Mouse (Mus musculus) MEL (cell line): ENCODE data around the gene Siae. TPM values are rescaled to one million over a fixed set of nuclear protein-coding genes. Genes with fewer than 3 reads are reported as not detected.

Experiments used
- DNase-seq: peaks from one replicate; pipeline ENCODE4 v3.0.0; 2011; ENCODE audit warnings: low read depth, low spot score
- H3K27ac ChIP-seq: 2 replicates; pipeline ENCODE4 v1.5.1; 2012; ENCODE audit warnings: low read depth, mild to moderate bottlenecking, control low read depth, low read length, moderate library complexity; ENCODE audit not compliant: control insufficient read depth
- H3K27me3 ChIP-seq, 2 experiments: fragments of 150-350 bp in 1 of 2; sonication (generic) in 1 of 2; 2 replicates each; pipeline ENCODE4 v1.6.1; 2012; ENCODE audit warnings: low read length in 2 of 2, mild to moderate bottlenecking in 2 of 2, improper control_type of control experiment in 1 of 2, moderate library complexity in 1 of 2; ENCODE audit not compliant: insufficient read depth in 2 of 2, control insufficient read depth in 1 of 2
- H3K36me3 ChIP-seq, 2 experiments: 2 replicates each; pipeline ENCODE4 v1.6.1; 2012 to 2014; ENCODE audit warnings: low read length in 2 of 2, improper control_type of control experiment in 1 of 2, inconsistent platforms in 1 of 2, mild to moderate bottlenecking in 1 of 2; ENCODE audit not compliant: insufficient read depth in 2 of 2, control insufficient read depth in 1 of 2
- H3K4me1 ChIP-seq, 2 experiments: fragments of 150-350 bp in 1 of 2; sonication (generic) in 1 of 2; 2 replicates each; pipeline ENCODE4 v1.6.1; 2012; ENCODE audit warnings: low read length in 2 of 2, improper control_type of control experiment in 1 of 2, mild to moderate bottlenecking in 1 of 2; ENCODE audit not compliant: insufficient read depth in 2 of 2, control insufficient read depth in 1 of 2
- H3K4me3 ChIP-seq, 2 experiments: fragments of 150-350 bp in 1 of 2; sonication (generic) in 1 of 2; 2 replicates each; pipeline ENCODE4 v1.5.1; 2012; ENCODE audit warnings: low read depth in 2 of 2, low read length in 2 of 2, mild to moderate bottlenecking in 2 of 2, moderate library complexity in 2 of 2, control low read depth in 1 of 2, improper control_type of control experiment in 1 of 2; ENCODE audit not compliant: control insufficient read depth in 1 of 2, insufficient read depth in 1 of 2
- H3K79me2 ChIP-seq: 2 replicates; pipeline ENCODE4 v1.6.1; 2012; ENCODE audit warnings: mild to moderate bottlenecking, low read length, moderate library complexity; ENCODE audit not compliant: control insufficient read depth, poor library complexity, insufficient read depth
- H3K9ac ChIP-seq: 2 replicates; pipeline ENCODE4 v1.6.1; 2012; ENCODE audit warnings: low read depth, mild to moderate bottlenecking, control low read depth, low read length, moderate library complexity; ENCODE audit not compliant: control insufficient read depth, poor library complexity, severe bottlenecking
- H3K9me3 ChIP-seq: fragments of 150-350 bp; sonication (generic); replicated peaks from 2 replicates; pipeline ENCODE4 v1.6.1; 2012; ENCODE audit warnings: mild to moderate bottlenecking, low read length, improper control_type of control experiment, moderate library complexity; ENCODE audit not compliant: insufficient read depth
- CTCF ChIP-seq, 3 experiments: IDR thresholded peaks in 2 of 3; conservative IDR thresholded peaks in 1 of 3; 2 replicates each; pipeline ENCODE4 v1.5.1; 2011 to 2012; ENCODE audit warnings: low read length in 3 of 3, low read depth in 2 of 3, mild to moderate bottlenecking in 2 of 3, improper control_type of control experiment in 1 of 3, inconsistent platforms in 1 of 3, mixed read lengths in 1 of 3, moderate library complexity in 1 of 3; ENCODE audit not compliant: control insufficient read depth in 1 of 3, insufficient read depth in 1 of 3, poor library complexity in 1 of 3, severe bottlenecking in 1 of 3
- ETS1 ChIP-seq: IDR thresholded peaks from 2 replicates; pipeline ENCODE4 v1.6.1; 2012; ENCODE audit warnings: low read depth, mild to moderate bottlenecking, inconsistent platforms, low read length, improper control_type of control experiment, moderate library complexity
- JUND ChIP-seq: IDR thresholded peaks from 2 replicates; pipeline ENCODE4 v1.6.1; 2011; ENCODE audit warnings: low read depth, mild to moderate bottlenecking, improper control_type of control experiment, low read length
- POLR2AphosphoS5 ChIP-seq: IDR thresholded peaks from 2 replicates; pipeline ENCODE4 v1.6.1; 2012; ENCODE audit warnings: low read depth, borderline replicate concordance, mild to moderate bottlenecking, inconsistent platforms, low read length, moderate library complexity, mixed read lengths
- RAD21 ChIP-seq: IDR thresholded peaks from 2 replicates; pipeline ENCODE4 v1.6.1; 2011; ENCODE audit warnings: mild to moderate bottlenecking, low read depth, low read length, improper control_type of control experiment
- RCOR1 ChIP-seq: IDR thresholded peaks from 2 replicates; pipeline ENCODE4 v1.6.1; 2012; ENCODE audit warnings: low read depth, mild to moderate bottlenecking, inconsistent platforms, low read length, improper control_type of control experiment
- SMC3 ChIP-seq: IDR thresholded peaks from 2 replicates; pipeline ENCODE4 v1.6.1; 2011; ENCODE audit warnings: low read depth, low read length, improper control_type of control experiment
- TCF12 ChIP-seq: IDR thresholded peaks from 2 replicates; pipeline ENCODE4 v1.6.1; 2014; ENCODE audit warnings: low read depth, mild to moderate bottlenecking, inconsistent platforms, low read length, improper control_type of control experiment, moderate library complexity
- UBTF ChIP-seq: IDR thresholded peaks from 2 replicates; pipeline ENCODE4 v1.6.1; 2012; ENCODE audit warnings: low read depth, mild to moderate bottlenecking, inconsistent platforms, low read length, improper control_type of control experiment, moderate library complexity, borderline replicate concordance; ENCODE audit not compliant: insufficient read depth
- ZC3H11A ChIP-seq: IDR thresholded peaks from 2 replicates; pipeline ENCODE4 v1.6.1; 2012; ENCODE audit warnings: low read depth, mild to moderate bottlenecking, inconsistent platforms, low read length, improper control_type of control experiment
- ZMIZ1 ChIP-seq: IDR thresholded peaks from 2 replicates; pipeline ENCODE4 v1.6.1; 2012; ENCODE audit warnings: low read depth, mild to moderate bottlenecking, inconsistent platforms, low read length, improper control_type of control experiment, moderate library complexity
- ZNF384 ChIP-seq: IDR thresholded peaks from 2 replicates; pipeline ENCODE4 v1.6.1; 2012; ENCODE audit warnings: low read depth, mild to moderate bottlenecking, inconsistent platforms, low read length, improper control_type of control experiment
- polyA plus RNA-seq, 2 experiments: library from polyadenylated mRNA; stranded (reverse) in 1 of 2; unstranded in 1 of 2; fragments of >175 nt in 1 of 2; fragments of >200 nt in 1 of 2; gene quantifications; 2 replicates each; pipeline versions ENCODE4 v1.2.1 to v1.2.4; 2012; ENCODE audit warnings: low replicate concordance in 2 of 2, low read depth in 1 of 2; ENCODE audit not compliant: insufficient read length in 2 of 2, insufficient read depth in 1 of 2, missing spikeins in 1 of 2
- total RNA-seq: library from RNA; depleted of rRNA; stranded (reverse); fragments of 300-350 nt; gene quantifications from 2 replicates; pipeline ENCODE4 v1.2.3, GENCODE M21; 2012; rRNA removed

The Siae gene
- total and polyA plus RNA-seq, 3 experiments, result 4.9 to 9.2 TPM; not detected in 1

DNA sequence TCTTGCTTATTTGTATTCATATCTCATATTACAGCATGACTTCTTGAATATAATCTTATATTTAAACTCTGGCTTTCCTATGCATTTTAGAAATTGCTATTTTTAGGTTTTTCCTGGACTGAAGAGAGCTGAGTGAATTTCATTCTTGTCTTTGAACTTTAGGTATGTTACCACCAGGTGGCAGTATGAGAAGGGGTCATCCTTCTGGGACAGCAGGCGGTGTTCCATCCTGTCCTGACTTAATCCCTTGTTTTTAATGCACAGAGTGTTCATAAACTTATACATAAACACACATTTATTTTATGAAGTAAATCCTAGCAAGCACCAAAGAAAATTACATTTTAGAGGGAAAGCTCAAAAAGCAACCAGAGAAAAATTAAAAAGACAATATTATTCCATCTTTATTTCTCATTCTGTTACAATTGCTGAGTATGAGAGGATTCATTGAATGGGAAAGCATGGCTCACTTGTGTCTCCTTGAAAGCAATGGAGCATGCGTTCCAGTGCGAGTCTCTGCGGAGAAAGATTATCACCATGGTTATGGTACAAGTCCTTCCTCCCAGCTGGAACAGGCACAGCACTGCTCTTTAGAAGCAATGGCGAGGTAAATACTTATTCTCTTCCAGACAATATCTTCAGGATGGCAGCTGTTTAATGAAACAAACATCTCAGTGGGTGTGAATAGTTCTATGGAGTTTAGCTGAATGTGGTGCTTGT, 134.6 kb downstream of the Siae start:
- Histone ChIP-seq H3K9ac (no peak overlapping the region), H3K4me1 (no peaks in the 10 kb centered on the region; a peak in 1 of 4 replicates), H3K4me3 (no peak overlapping the region), H3K27ac (no peak overlapping the region), H3K36me3 (no peaks in the 10 kb centered on the region), H3K27me3 (no peaks in the 10 kb centered on the region; a peak in 1 of 4 replicates), H3K79me2 (no peaks in the 10 kb centered on the region), H3K9me3 (no peaks in the 10 kb centered on the region)
- peak; percentile 43 for DNase-seq
- no peak for TF ChIP-seq JUND
- peak; percentile 84 for TF ChIP-seq SMC3
- peak; percentile 64 for TF ChIP-seq ZC3H11A
- TF ChIP-seq ZNF384, result no peak
- TF ChIP-seq RAD21, result peak; percentile 79
- TF ChIP-seq CTCF (IDR thresholded peaks at IDR 0.05 in 2 of 3, conservative IDR thresholded peaks at IDR 0.05 in 1 of 3; ENCODE audit: control insufficient read depth in 1 of 3, insufficient read depth in 1 of 3, low read depth in 2 of 3, low read length in 3 of 3, poor library complexity in 1 of 3, severe bottlenecking in 1 of 3), result peak; percentile 50 to 77 (median 56)
- no peak for TF ChIP-seq POLR2AphosphoS5
- TF ChIP-seq TCF12, result no peak
- TF ChIP-seq ETS1, result no peak
- no peak for TF ChIP-seq UBTF
- TF ChIP-seq RCOR1, result no peak
- no peak for TF ChIP-seq ZMIZ1

Other genes with a start within 250 kb of the Siae start
- 3.7 and 4.3 TPM in 2 replicates for gene Ccdc15, start 207.3 kb upstream of the Siae start, total RNA-seq
- gene Ccdc15, start 207.3 kb upstream of the Siae start, polyA plus RNA-seq, result 1 to 10 TPM in 1 of 2 experiments, not detected in 1; 4.0 TPM
- gene Hepacam, start 188.3 kb upstream of the Siae start, total RNA-seq, result 0.04 TPM in 1 of 2 replicates, not detected in the other
- under 1 TPM in 1 of 2 experiments, not detected in 1; 0.01 TPM for gene Hepacam, start 188.3 kb upstream of the Siae start, polyA plus RNA-seq
- gene Robo4, start 153.8 kb upstream of the Siae start, total RNA-seq, result not detected in 2 replicates
- gene Robo4, start 153.8 kb upstream of the Siae start, polyA plus RNA-seq, result not detected
- gene Robo3, start 122.5 kb upstream of the Siae start, total RNA-seq, result not detected in 2 replicates
- gene Robo3, start 122.5 kb upstream of the Siae start, polyA plus RNA-seq, result not detected
- gene Msantd2, start 66.4 kb upstream of the Siae start, total RNA-seq, result 15.5 and 16.1 TPM in 2 replicates
- gene Msantd2, start 66.4 kb upstream of the Siae start, polyA plus RNA-seq, result 10 to 100 TPM in 1 of 2 experiments, not detected in 1; 26.2 TPM
- gene Esam, start 27.6 kb upstream of the Siae start, total RNA-seq, result 0.10 and 0.23 TPM in 2 replicates
- under 1 TPM in 1 of 2 experiments, not detected in 1; 0.89 TPM for gene Esam, start 27.6 kb upstream of the Siae start, polyA plus RNA-seq
- not detected in 2 replicates for gene Vsig2, start 16.4 kb upstream of the Siae start, total RNA-seq
- under 1 TPM in 1 of 2 experiments, not detected in 1; 0.64 TPM for gene Vsig2, start 16.4 kb upstream of the Siae start, polyA plus RNA-seq
- gene Nrgn, start 2.8 kb upstream of the Siae start, total RNA-seq, result 0.58 and 0.78 TPM in 2 replicates
- 10 to 100 TPM in 1 of 2 experiments, not detected in 1; 43.5 TPM for gene Nrgn, start 2.8 kb upstream of the Siae start, polyA plus RNA-seq
- gene Spa17, start 58.0 kb downstream of the Siae start, total RNA-seq, result 0.46 and 1.2 TPM in 2 replicates
- 1 to 10 TPM in 1 of 2 experiments, not detected in 1; 2.6 TPM for gene Spa17, start 58.0 kb downstream of the Siae start, polyA plus RNA-seq
- 140 and 159 TPM in 2 replicates for gene Tbrg1, start 101.6 kb downstream of the Siae start, total RNA-seq
- gene Tbrg1, start 101.6 kb downstream of the Siae start, polyA plus RNA-seq, result 100 to 1,000 TPM in 1 of 2 experiments, not detected in 1; 127 TPM
- gene Panx3, start 113.5 kb downstream of the Siae start, total RNA-seq, result 0.33 and 0.42 TPM in 2 replicates
- gene Panx3, start 113.5 kb downstream of the Siae start, polyA plus RNA-seq, result under 1 TPM in 1 of 2 experiments, not detected in 1; 0.17 TPM
- gene Olfr160, start 160.6 kb downstream of the Siae start, total RNA-seq, result not detected in 2 replicates
- gene Olfr160, start 160.6 kb downstream of the Siae start, polyA plus RNA-seq, result not detected
- not detected in 2 replicates for gene Olfr874, start 189.4 kb downstream of the Siae start, total RNA-seq
- gene Olfr874, start 189.4 kb downstream of the Siae start, polyA plus RNA-seq, result not detected
- gene Olfr875, start 216.2 kb downstream of the Siae start, total RNA-seq, result not detected in 2 replicates
- not detected for gene Olfr875, start 216.2 kb downstream of the Siae start, polyA plus RNA-seq
- gene Olfr876, start 247.3 kb downstream of the Siae start, total RNA-seq, result not detected in 2 replicates
- gene Olfr876, start 247.3 kb downstream of the Siae start, polyA plus RNA-seq, result not detected